Mouse (Mus musculus): Measurements from ENCODE around the gene Col23a1. TPM values are rescaled to one million over a fixed set of nuclear protein-coding genes. Genes with fewer than 3 reads are reported as not detected.

Gene Col23a1
- polyA plus RNA-seq, 1 experiment: 5.3 TPM

DNA sequence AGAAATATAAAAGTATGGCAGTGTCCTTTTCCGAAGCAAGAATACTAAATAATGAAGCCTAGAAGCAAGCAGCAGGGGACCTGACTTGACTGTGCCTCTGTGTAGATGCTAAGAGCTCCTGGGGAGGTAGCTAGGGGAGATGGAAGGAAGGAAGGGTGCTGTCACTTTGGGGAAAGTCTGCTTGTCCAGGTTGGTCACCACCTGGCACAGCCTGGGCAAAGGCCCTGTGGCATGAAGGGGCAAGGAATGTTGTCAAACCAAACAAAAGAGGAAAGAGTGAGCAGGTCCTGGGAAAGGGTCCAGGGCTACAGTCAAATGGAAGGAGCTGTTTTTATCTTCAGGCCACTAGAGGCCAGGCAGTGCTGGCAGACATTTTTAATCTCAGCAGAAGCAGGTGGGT lies 297.3 kb downstream of the Col23a1 start:
- 88% methylated on average over 1 of the region's 1 CpGs for WGBS
- Histone ChIP-seq H3K4me3 (replicated peaks; ENCODE audit: insufficient read depth, low read depth, low read length) (no peak overlapping the region), H3K4me1 (ENCODE audit: control insufficient read depth, insufficient read depth, low read length) (peaks cover 6% of the 10 kb centered on the region), H3K27me3 (ENCODE audit: control insufficient read depth, insufficient read depth, low read length) (no peaks in the 10 kb centered on the region), H3K27ac (ENCODE audit: insufficient read depth, low read length) (no peak overlapping the region)
- TF ChIP-seq CTCF (IDR thresholded peaks at IDR 0.05; ENCODE audit: borderline replicate concordance, insufficient read depth, low read depth, low read length) (no peak), POLR2A (IDR thresholded peaks at IDR 0.05; ENCODE audit: borderline replicate concordance, insufficient read depth, low read length) (no peak)
- DNase-seq: no peak

DNA sequence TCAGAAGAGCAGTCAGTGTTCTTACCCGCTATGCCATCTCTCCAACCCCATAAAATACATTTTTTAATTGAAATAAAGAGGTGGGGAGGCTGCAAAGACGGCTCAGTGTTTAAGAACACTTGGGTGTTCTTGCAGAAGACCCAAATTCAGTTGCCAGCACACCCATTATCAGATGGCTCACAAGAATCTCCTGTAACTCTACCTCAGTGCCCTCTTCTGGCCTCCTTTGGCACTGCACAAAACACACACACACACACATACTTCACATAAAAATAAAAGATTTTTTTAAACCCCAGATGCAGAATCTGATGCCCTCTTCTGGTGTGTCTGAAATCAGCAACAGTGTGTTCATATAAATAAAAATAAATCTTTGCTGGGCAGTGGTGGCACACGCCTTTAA lies 299.1 kb downstream of the Col23a1 start:
- H3K4me3 ChIP-seq (replicated peaks; ENCODE audit: insufficient read depth, low read depth, low read length): no peak overlapping the region
- no peaks in the 10 kb centered on the region for H3K27me3 ChIP-seq (ENCODE audit: control insufficient read depth, insufficient read depth, low read length)
- H3K4me1 ChIP-seq (ENCODE audit: control insufficient read depth, insufficient read depth, low read length): peaks cover 6% of the 10 kb centered on the region
- no peak overlapping the region for H3K27ac ChIP-seq (ENCODE audit: insufficient read depth, low read length)
- no peak for DNase-seq
- TF ChIP-seq CTCF (IDR thresholded peaks at IDR 0.05; ENCODE audit: borderline replicate concordance, insufficient read depth, low read depth, low read length): no peak
- TF ChIP-seq POLR2A (IDR thresholded peaks at IDR 0.05; ENCODE audit: borderline replicate concordance, insufficient read depth, low read length): no peak
- WGBS: 96% methylated on average over 3 of the region's 3 CpGs

DNA sequence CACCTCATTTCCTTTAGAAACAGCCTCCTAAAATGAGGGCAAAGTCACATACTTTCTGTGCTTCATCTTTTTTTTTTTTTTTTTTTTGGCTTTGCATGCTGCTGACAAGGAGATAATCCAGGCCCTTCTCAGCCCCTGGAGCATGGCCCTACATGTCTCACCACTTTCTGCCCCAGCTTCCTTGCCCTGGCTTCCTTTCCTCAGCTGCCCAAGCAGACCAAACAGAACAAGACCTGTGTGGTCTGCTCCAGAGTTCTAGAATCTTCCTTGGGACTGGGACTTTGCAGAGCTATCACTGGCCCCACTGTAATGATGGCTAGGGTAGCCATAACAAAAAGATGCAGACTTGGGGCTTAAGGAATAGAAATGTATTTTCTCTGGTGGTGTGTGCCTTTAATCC lies 300.3 kb downstream of the Col23a1 start:
- no peak for TF ChIP-seq POLR2A (IDR thresholded peaks at IDR 0.05; ENCODE audit: borderline replicate concordance, insufficient read depth, low read length)
- TF ChIP-seq CTCF (IDR thresholded peaks at IDR 0.05; ENCODE audit: borderline replicate concordance, insufficient read depth, low read depth, low read length): no peak
- no peak for DNase-seq
- H3K27ac ChIP-seq (ENCODE audit: insufficient read depth, low read length): no peak overlapping the region
- H3K4me3 ChIP-seq (replicated peaks; ENCODE audit: insufficient read depth, low read depth, low read length): no peak overlapping the region
- no peaks in the 10 kb centered on the region for H3K27me3 ChIP-seq (ENCODE audit: control insufficient read depth, insufficient read depth, low read length)
- peaks cover 6% of the 10 kb centered on the region for H3K4me1 ChIP-seq (ENCODE audit: control insufficient read depth, insufficient read depth, low read length)

DNA sequence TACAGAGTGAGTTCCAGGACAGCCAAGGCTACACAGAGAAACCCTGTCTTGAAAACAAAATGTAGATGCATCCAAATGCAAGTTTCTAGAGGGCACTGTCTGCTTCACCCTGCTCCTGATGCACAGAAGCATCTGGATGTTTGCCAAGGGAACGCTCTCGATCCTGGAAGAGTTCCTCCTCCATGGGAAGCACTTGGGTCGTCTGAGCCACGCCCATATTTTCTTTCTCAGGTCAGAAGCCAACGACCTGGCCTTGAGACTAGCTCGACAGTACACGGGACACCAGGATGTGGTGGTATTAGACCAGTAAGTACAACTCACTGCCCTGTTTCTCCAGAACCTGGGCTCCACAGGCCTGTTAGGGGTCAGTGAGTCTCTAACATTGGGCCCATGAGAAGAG lies 301.4 kb downstream of the Col23a1 start:
- TF ChIP-seq CTCF (IDR thresholded peaks at IDR 0.05; ENCODE audit: borderline replicate concordance, insufficient read depth, low read depth, low read length) (no peak), POLR2A (IDR thresholded peaks at IDR 0.05; ENCODE audit: borderline replicate concordance, insufficient read depth, low read length) (no peak)
- Histone ChIP-seq H3K4me3 (replicated peaks; ENCODE audit: insufficient read depth, low read depth, low read length) (no peak overlapping the region), H3K4me1 (ENCODE audit: control insufficient read depth, insufficient read depth, low read length) (no peaks in the 10 kb centered on the region), H3K27me3 (ENCODE audit: control insufficient read depth, insufficient read depth, low read length) (no peaks in the 10 kb centered on the region), H3K27ac (ENCODE audit: insufficient read depth, low read length) (no peak overlapping the region)
- DNase-seq: no peak
- WGBS: 48% methylated on average over 7 of the region's 7 CpGs

DNA sequence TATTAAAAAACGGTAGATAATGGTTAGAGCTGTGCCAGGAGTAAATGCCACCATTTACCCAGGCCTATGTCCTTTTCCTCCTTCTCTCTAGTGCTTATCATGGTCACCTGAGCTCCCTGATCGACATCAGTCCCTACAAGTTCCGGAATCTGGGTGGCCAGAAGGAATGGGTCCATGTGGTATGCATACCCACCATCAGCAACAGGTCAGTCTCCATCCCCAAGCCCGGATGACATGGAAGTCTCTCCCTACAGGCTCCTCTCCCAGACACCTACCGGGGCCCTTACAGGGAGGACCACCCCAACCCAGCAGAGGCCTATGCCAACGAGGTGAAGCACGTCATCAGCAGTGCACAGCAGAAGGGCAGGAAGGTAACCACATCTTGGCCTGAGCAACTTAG lies 302.2 kb downstream of the Col23a1 start:
- WGBS: 88% methylated on average over 7 of the region's 7 CpGs
- no peaks in the 10 kb centered on the region for H3K27me3 ChIP-seq (ENCODE audit: control insufficient read depth, insufficient read depth, low read length)
- H3K27ac ChIP-seq (ENCODE audit: insufficient read depth, low read length): no peak overlapping the region
- no peak overlapping the region for H3K4me3 ChIP-seq (replicated peaks; ENCODE audit: insufficient read depth, low read depth, low read length)
- H3K4me1 ChIP-seq (ENCODE audit: control insufficient read depth, insufficient read depth, low read length): no peaks in the 10 kb centered on the region
- TF ChIP-seq CTCF (IDR thresholded peaks at IDR 0.05; ENCODE audit: borderline replicate concordance, insufficient read depth, low read depth, low read length): no peak
- TF ChIP-seq POLR2A (IDR thresholded peaks at IDR 0.05; ENCODE audit: borderline replicate concordance, insufficient read depth, low read length): no peak
- DNase-seq: no peak

DNA sequence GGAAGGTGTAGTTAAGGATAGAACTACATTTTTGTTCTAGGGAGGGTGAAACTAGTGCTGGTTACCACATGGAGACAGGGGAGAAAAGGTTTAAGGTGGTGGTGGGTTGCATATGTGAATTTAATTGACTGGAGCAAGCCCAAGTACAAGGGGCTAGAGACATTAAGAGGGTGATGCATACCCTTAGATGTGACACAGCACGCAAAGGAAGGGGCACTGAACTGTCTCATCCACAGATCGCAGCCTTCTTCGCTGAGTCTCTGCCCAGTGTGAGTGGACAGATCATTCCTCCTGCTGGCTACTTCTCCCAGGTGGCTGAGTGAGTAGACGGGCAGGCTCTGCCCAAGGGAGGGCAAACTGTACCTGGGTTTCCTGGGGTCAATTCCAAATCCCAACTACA lies 303.6 kb downstream of the Col23a1 start:
- TF ChIP-seq CTCF (IDR thresholded peaks at IDR 0.05; ENCODE audit: borderline replicate concordance, insufficient read depth, low read depth, low read length) (no peak), POLR2A (IDR thresholded peaks at IDR 0.05; ENCODE audit: borderline replicate concordance, insufficient read depth, low read length) (no peak)
- H3K4me3 ChIP-seq (replicated peaks; ENCODE audit: insufficient read depth, low read depth, low read length): no peak overlapping the region
- WGBS: 88% methylated on average over 4 of the region's 4 CpGs
- no peak for DNase-seq
- no peak overlapping the region for H3K27ac ChIP-seq (ENCODE audit: insufficient read depth, low read length)
- no peaks in the 10 kb centered on the region for H3K4me1 ChIP-seq (ENCODE audit: control insufficient read depth, insufficient read depth, low read length)
- H3K27me3 ChIP-seq (ENCODE audit: control insufficient read depth, insufficient read depth, low read length): no peaks in the 10 kb centered on the region

DNA sequence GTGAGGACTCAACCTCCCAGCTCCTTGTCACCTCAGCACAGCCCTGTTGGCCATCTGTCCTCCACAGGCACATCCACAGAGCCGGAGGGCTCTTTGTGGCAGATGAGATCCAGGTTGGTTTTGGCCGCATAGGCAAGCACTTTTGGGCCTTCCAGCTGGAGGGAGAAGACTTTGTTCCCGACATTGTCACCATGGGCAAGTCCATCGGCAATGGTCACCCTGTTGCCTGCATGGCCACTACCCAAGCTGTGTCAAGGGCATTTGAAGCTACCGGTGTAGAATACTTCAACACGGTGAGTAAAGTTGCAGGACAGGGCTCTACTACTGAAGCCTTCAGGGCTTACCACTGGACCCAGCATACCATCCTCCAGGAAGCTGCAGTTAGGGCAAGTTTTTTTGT lies 304.1 kb downstream of the Col23a1 start:
- Histone ChIP-seq H3K27ac (ENCODE audit: insufficient read depth, low read length) (no peak overlapping the region), H3K4me3 (replicated peaks; ENCODE audit: insufficient read depth, low read depth, low read length) (no peak overlapping the region), H3K27me3 (ENCODE audit: control insufficient read depth, insufficient read depth, low read length) (no peaks in the 10 kb centered on the region), H3K4me1 (ENCODE audit: control insufficient read depth, insufficient read depth, low read length) (no peaks in the 10 kb centered on the region)
- whole genome bisulfite sequencing: 74% methylated on average over 6 of the region's 6 CpGs
- DNase-seq: no peak
- TF ChIP-seq CTCF (IDR thresholded peaks at IDR 0.05; ENCODE audit: borderline replicate concordance, insufficient read depth, low read depth, low read length) (no peak), POLR2A (IDR thresholded peaks at IDR 0.05; ENCODE audit: borderline replicate concordance, insufficient read depth, low read length) (no peak)

DNA sequence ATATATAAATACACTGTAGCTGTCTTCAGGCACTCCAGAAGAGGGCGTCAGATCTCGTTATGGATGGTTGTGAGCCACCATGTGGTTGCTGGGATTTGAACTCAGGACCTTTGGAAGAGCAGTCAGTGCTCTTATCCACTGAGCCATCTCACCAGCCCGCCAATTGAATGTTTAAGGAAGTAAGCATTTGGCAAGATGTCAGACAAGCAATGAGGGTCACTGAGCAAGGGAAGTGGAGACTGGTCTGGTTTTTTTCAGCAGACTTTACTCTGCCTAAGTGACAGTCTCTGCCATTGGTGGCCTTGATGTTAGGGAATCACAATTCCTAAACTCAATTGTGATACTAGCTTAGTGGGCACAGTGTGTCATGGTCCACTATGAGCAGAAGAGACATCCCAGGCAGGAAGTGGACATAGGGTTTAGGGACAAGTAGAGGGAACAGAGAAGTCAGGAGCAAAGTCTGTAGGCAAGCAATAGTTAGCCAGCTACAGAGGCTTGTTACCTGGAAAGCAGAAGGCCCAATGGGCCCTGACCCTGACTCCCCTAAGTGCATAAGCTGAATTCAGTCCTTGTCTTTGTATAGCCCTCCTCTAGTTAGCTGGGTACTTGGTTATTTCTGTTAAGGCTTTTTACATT lies 305.1 kb downstream of the Col23a1 start:
- no peak for TF ChIP-seq POLR2A (IDR thresholded peaks at IDR 0.05; ENCODE audit: borderline replicate concordance, insufficient read depth, low read length)
- TF ChIP-seq CTCF (IDR thresholded peaks at IDR 0.05; ENCODE audit: borderline replicate concordance, insufficient read depth, low read depth, low read length): no peak
- WGBS: 57% methylated on average over 3 of the region's 3 CpGs
- H3K27ac ChIP-seq (ENCODE audit: insufficient read depth, low read length): no peak overlapping the region
- H3K27me3 ChIP-seq (ENCODE audit: control insufficient read depth, insufficient read depth, low read length): no peaks in the 10 kb centered on the region
- no peak for DNase-seq
- no peaks in the 10 kb centered on the region for H3K4me1 ChIP-seq (ENCODE audit: control insufficient read depth, insufficient read depth, low read length)
- no peak overlapping the region for H3K4me3 ChIP-seq (replicated peaks; ENCODE audit: insufficient read depth, low read depth, low read length)
